Mouse (Mus musculus) stomach, postnatal 0 days (tissue): Measurements from ENCODE around the gene Zfp26. TPM values are rescaled to one million over a fixed set of nuclear protein-coding genes. Genes with fewer than 3 reads are reported as not detected.

Experiments used
- ATAC-seq: fragments of 200-750 bp; cut with Nextera tagmentation; 2 replicates; pipeline ENCODE4 v1.8.0; 2017; ENCODE audit not compliant: low FRiP score, low TSS enrichment
- DNase-seq: peaks from one replicate; pipeline ENCODE4 v3.0.0-alpha.2; 2016; ENCODE audit warnings: low spot score
- H3K27ac ChIP-seq: fragments of 300-500 bp; sonication (generic); replicated peaks from 2 replicates; pipeline ENCODE4 v1.5.1; 2014; ENCODE audit warnings: mild to moderate bottlenecking, control low read depth
- H3K27me3 ChIP-seq: fragments of 300-500 bp; sonication (generic); 2 replicates; pipeline ENCODE4 v1.6.1; 2014; ENCODE audit warnings: low read length; ENCODE audit not compliant: control insufficient read depth, insufficient read depth
- H3K36me3 ChIP-seq: fragments of 300-500 bp; sonication (generic); 2 replicates; pipeline ENCODE4 v1.6.1; 2014; ENCODE audit warnings: low read length, mixed read lengths; ENCODE audit not compliant: control insufficient read depth, insufficient read depth
- H3K4me1 ChIP-seq: fragments of 300-500 bp; sonication (generic); replicated peaks from 2 replicates; pipeline ENCODE4 v1.6.1; 2014; ENCODE audit warnings: antibody characterized with exemption; ENCODE audit not compliant: control insufficient read depth, insufficient read depth
- H3K4me2 ChIP-seq: fragments of 300-500 bp; sonication (generic); replicated peaks from 2 replicates; pipeline ENCODE4 v1.6.1; 2014; ENCODE audit warnings: low read depth, mild to moderate bottlenecking, control low read depth, moderate library complexity
- H3K4me3 ChIP-seq: fragments of 300-500 bp; sonication (generic); 2 replicates; pipeline ENCODE4 v1.5.1; 2014; ENCODE audit warnings: low read depth, low read length, control low read depth
- H3K9ac ChIP-seq: fragments of 300-500 bp; sonication (generic); 2 replicates; pipeline ENCODE4 v1.6.1; 2014; ENCODE audit warnings: mild to moderate bottlenecking, low read length, control low read depth, mixed read lengths
- H3K9me3 ChIP-seq: fragments of 300-500 bp; sonication (generic); 2 replicates; pipeline ENCODE4 v1.6.1; 2016; ENCODE audit warnings: low read length; ENCODE audit not compliant: control insufficient read depth
- CTCF ChIP-seq: IDR thresholded peaks from 2 replicates; pipeline ENCODE4 v1.5.1; 2016; ENCODE audit warnings: antibody characterized with exemption, low read depth, mild to moderate bottlenecking, moderate library complexity
- EP300 ChIP-seq: optimal IDR thresholded peaks from 2 replicates; pipeline ENCODE3; 2016; ENCODE audit warnings: antibody characterized with exemption
- WGBS: fragments of 180-500 bp; shearing (Covaris S2); extraction: QIAGEN DNeasy Blood & Tissue Kit; methylation state at CpG from one replicate; pipeline ENCODE4 v1.1.7; 2014; 5-methylcytosine and 5-hydroxymethylcytosine counted together
- polyA plus RNA-seq: library from polyadenylated mRNA; unstranded; fragments of >200 nt; fragmentation: Nextera tagmentation; extraction: Ambion mirVana; gene quantifications from 2 replicates; pipeline ENCODE4 v1.2.1, GENCODE M21; 2015

Gene Zfp26
- polyA plus RNA-seq, 1 experiment from 2014 or later = 7.9 TPM

DNA sequence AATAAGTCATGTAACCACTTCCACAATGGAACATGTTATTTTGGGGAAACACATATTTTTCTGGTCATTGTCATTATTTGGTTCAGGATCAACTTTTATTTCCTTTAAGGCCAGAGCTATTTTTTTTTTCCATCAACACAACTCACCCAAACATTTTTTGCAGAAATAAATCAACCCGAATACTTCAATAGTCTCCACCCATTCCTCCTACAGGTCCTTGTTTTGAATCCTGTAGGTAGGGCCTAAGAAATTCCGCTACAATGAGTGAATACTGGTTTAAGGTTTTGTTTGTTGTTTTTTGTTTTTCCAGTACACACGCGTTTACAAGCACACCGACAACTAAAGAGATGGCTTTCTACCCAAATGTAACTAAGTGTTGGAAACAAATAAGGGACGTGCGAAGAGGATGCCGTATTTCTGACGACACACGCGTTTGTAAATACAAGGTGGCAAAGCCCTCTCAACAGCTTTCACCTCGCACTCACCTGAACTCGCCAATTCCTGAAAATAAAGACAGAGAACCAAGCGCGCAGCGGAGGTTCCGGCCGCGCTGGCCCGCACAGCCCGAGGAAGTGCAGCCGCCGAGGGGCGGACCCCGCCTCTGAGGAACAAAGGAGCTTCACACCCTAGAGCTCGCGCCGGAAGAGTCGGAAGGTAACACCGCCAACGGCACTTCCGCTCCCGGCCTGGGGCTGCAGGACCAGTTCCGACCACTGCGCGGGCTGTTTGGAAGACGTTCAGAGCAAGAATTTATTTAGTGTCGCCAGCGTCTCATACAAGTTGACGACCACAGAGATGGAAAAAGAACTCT is 75.2 kb downstream of the Zfp26 start, which contains the start of gene Zfp560:
Zfp560 (minus strand) TSS at position 646 of the 811 bp plus-strand sequence.
- H3K9me3 ChIP-seq = no peaks in the 10 kb centered on the region
- peak within 1 kb of the TSS; percentile 76 for H3K9ac ChIP-seq
- H3K4me2 ChIP-seq = peak within 1 kb of the TSS; percentile 87
- peak within 1 kb of the TSS; percentile 74 for H3K27ac ChIP-seq
- no peaks in the 10 kb centered on the region for H3K36me3 ChIP-seq
- peak; percentile 100 for ATAC-seq
- WGBS = 2% methylated on average over 40 of the region's 40 CpGs
- TF ChIP-seq EP300 (no peak), CTCF (peak; percentile 75)
- no peaks in the 10 kb centered on the region for H3K4me1 ChIP-seq
- H3K4me3 ChIP-seq = peak within 1 kb of the TSS; percentile 69
- H3K27me3 ChIP-seq = no peaks in the 10 kb centered on the region
- peak; percentile 95 for DNase-seq

GRCm38 (mm10) chr9:20383659-20384058 is 76.3 kb downstream of the Zfp26 start:
- Histone ChIP-seq H3K36me3 (no peaks in the 10 kb centered on the region), H3K4me3 (no peak overlapping the region), H3K9me3 (no peaks in the 10 kb centered on the region), H3K27ac (no peak overlapping the region), H3K9ac (no peak overlapping the region), H3K27me3 (no peaks in the 10 kb centered on the region), H3K4me1 (no peaks in the 10 kb centered on the region), H3K4me2 (no peak overlapping the region)
- DNase-seq (no peak), ATAC-seq (no peak)
- 84% methylated on average over 7 of the region's 7 CpGs for WGBS
- TF ChIP-seq CTCF = no peak
- no peak for TF ChIP-seq EP300

Other genes with a start within 250 kb of the Zfp26 start
- not detected in 2 replicates for gene Olfr871, start 248.0 kb downstream of the Zfp26 start, polyA plus RNA-seq
- not detected in 2 replicates for gene Olfr872, start 223.0 kb downstream of the Zfp26 start, polyA plus RNA-seq
- gene Olfr39, start 177.8 kb downstream of the Zfp26 start, polyA plus RNA-seq = 0.05 TPM in 1 of 2 replicates, not detected in the other
- not detected in 2 replicates for gene Olfr873, start 161.6 kb downstream of the Zfp26 start, polyA plus RNA-seq
- gene Olfr18, start 124.1 kb downstream of the Zfp26 start, polyA plus RNA-seq = not detected in 2 replicates
- gene Zfp560, start 75.0 kb downstream of the Zfp26 start, polyA plus RNA-seq = 39.0 and 39.1 TPM in 2 replicates
- 7.1 and 8.6 TPM in 2 replicates for gene Zfp426, start 32.6 kb upstream of the Zfp26 start, polyA plus RNA-seq
- 33.7 and 35.2 TPM in 2 replicates for gene Zfp266, start 61.3 kb upstream of the Zfp26 start, polyA plus RNA-seq
- gene Zfp846, start 121.1 kb upstream of the Zfp26 start, polyA plus RNA-seq = 6.0 and 6.9 TPM in 2 replicates
- 451 and 481 TPM in 2 replicates for gene Ubl5, start 182.7 kb upstream of the Zfp26 start, polyA plus RNA-seq
- 7.2 and 8.2 TPM in 2 replicates for gene Fbxl12, start 184.6 kb upstream of the Zfp26 start, polyA plus RNA-seq
- gene Pin1, start 191.9 kb upstream of the Zfp26 start, polyA plus RNA-seq = 28.2 and 28.7 TPM in 2 replicates